Mouse (Mus musculus) heart, embryonic 10.5 days (tissue): ENCODE data around the gene Nlrc3. TPM values are rescaled to one million over a fixed set of nuclear protein-coding genes. Genes with fewer than 3 reads are reported as not detected.

Experiments used
- DNase-seq: peaks from one replicate; pipeline ENCODE4 v3.0.0-alpha.2; 2017; ENCODE audit warnings: low spot score
- H3K27ac ChIP-seq: fragments of 300-500 bp; sonication (generic); 2 replicates; pipeline ENCODE4 v1.5.1; 2016; ENCODE audit warnings: mild to moderate bottlenecking
- H3K27me3 ChIP-seq: fragments of 300-500 bp; sonication (generic); 2 replicates; pipeline ENCODE4 v1.6.1; 2016; ENCODE audit warnings: mild to moderate bottlenecking; ENCODE audit not compliant: poor library complexity, insufficient read depth, severe bottlenecking
- H3K36me3 ChIP-seq: fragments of 300-500 bp; sonication (generic); 2 replicates; pipeline ENCODE4 v1.6.1; 2016; ENCODE audit warnings: mild to moderate bottlenecking, moderate library complexity
- H3K4me1 ChIP-seq: fragments of 300-500 bp; sonication (generic); 2 replicates; pipeline ENCODE4 v1.6.1; 2016; ENCODE audit warnings: mild to moderate bottlenecking
- H3K4me3 ChIP-seq: fragments of 300-500 bp; sonication (generic); 2 replicates; pipeline ENCODE4 v1.5.1; 2016; ENCODE audit warnings: mild to moderate bottlenecking, moderate library complexity
- H3K9me3 ChIP-seq: fragments of 300-500 bp; sonication (generic); 2 replicates; pipeline ENCODE4 v1.6.1; 2016; ENCODE audit warnings: mild to moderate bottlenecking, moderate library complexity
- WGBS: fragments of 180-500 bp; shearing (Covaris S2); methylation state at CpG from one replicate; pipeline ENCODE4 v1.1.7; 2016; 5-methylcytosine and 5-hydroxymethylcytosine counted together
- microRNA-seq: library from miRNA; unstranded; fragments of <30 nt; microRNA quantifications from one replicate; pipeline ENCODE4, GENCODE M21; 2017
- polyA plus RNA-seq: library from polyadenylated mRNA; unstranded; fragments of >200 nt; fragmentation: Nextera tagmentation; extraction: Ambion mirVana; gene quantifications from 2 replicates; pipeline ENCODE4 v1.2.1, GENCODE M21; 2016

Gene Nlrc3
- polyA plus RNA-seq, 1 experiment from 2014 or later = 1.1 TPM

DNA sequence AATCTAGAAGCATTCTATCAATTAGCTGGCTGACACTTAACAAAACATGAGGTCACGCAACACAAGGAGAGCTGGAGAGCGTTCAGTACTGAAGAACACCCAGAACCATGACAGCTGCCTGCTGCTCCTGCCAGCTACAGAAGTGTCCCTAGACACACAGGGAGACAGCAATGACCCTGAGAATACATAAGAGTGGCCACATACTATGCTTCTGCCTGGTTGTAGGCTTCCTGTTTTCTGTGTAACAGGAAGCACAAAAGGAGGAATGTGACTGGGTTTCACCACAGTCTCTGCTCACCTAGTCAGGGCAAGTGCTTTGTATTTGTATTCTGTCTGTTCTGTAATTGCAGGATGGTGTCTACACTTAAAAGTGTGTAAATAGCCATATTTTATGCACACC, 55.7 kb downstream of the Nlrc3 start:
- no peaks in the 10 kb centered on the region for H3K4me1 ChIP-seq
- H3K36me3 ChIP-seq = peaks cover 44% of the 10 kb centered on the region
- H3K4me3 ChIP-seq = no peak overlapping the region
- DNase-seq = no peak
- WGBS = 86% methylated on average over 2 of the region's 2 CpGs
- no peaks in the 10 kb centered on the region for H3K27me3 ChIP-seq
- no peaks in the 10 kb centered on the region for H3K9me3 ChIP-seq
- no peak overlapping the region for H3K27ac ChIP-seq

- peak overlapping the region; percentile 89 for H3K27ac ChIP-seq
- peak overlapping the region; percentile 63 for H3K4me3 ChIP-seq
- 12% methylated on average over 20 of the region's 20 CpGs for WGBS
- H3K27me3 ChIP-seq = no peaks in the 10 kb centered on the region
- peaks cover 48% of the 10 kb centered on the region for H3K36me3 ChIP-seq
- DNase-seq = no peak
- no peaks in the 10 kb centered on the region for H3K9me3 ChIP-seq
- peaks cover 11% of the 10 kb centered on the region for H3K4me1 ChIP-seq
Measured at GRCm38 (mm10) chr16:3909118-3909517, 67.3 kb downstream of the Nlrc3 start.

DNA sequence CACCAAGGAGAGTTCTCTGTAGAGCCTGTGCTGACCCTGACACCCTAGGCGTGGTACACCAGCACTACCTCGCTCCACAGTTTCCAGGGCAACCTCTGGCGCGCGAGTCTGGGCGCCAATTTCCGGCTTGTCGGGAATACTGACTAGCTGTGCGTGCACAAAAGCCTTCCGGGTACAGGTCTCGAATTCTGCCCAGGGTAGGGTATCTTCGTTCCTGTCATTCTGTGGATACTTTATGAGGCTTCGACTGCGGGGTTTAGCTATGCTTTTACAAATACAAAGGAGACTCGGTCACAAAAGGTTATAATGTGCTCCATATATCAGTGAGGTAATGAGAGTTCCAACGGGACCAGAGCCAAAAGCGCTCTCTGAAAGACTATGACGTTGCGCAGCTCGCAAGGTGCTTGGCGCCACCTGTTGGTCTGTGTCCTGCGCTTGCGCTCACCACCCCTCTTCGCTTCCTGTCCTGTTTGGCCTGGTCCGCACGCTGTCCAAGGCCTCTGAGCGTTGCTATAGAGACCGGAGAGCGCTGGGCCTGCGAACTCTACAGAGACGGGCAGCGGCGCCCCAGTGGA, 67.8 kb downstream of the Nlrc3 start, which contains the start of the genes 1700037C18Rik and Cluap1:
TSS of gene 1700037C18Rik (minus strand) at position 153 of the 575 bp plus-strand sequence.
TSS of gene Cluap1 (plus strand) at position 265 of the 575 bp plus-strand sequence.
- Histone ChIP-seq H3K27ac (peak within 1 kb of the TSS; percentile 89), H3K36me3 (peaks cover 49% of the 10 kb centered on the region), H3K9me3 (no peaks in the 10 kb centered on the region), H3K4me3 (peak within 1 kb of the TSS; percentile 63), H3K4me1 (peaks cover 11% of the 10 kb centered on the region), H3K27me3 (no peaks in the 10 kb centered on the region)
- DNase-seq = peak; percentile 97
- under 1% methylated on average over 33 of the region's 33 CpGs for WGBS

GRCm38 (mm10) chr16:3907471-3907870, 69.0 kb downstream of the Nlrc3 start:
- no peak overlapping the region for H3K4me3 ChIP-seq
- H3K9me3 ChIP-seq = no peaks in the 10 kb centered on the region
- H3K27ac ChIP-seq = no peak overlapping the region
- H3K36me3 ChIP-seq = peaks cover 48% of the 10 kb centered on the region
- no peaks in the 10 kb centered on the region for H3K27me3 ChIP-seq
- H3K4me1 ChIP-seq = peaks cover 11% of the 10 kb centered on the region
- 72% methylated on average over 2 of the region's 2 CpGs for WGBS
- no peak for DNase-seq

- H3K27me3 ChIP-seq = no peaks in the 10 kb centered on the region
- no peak for DNase-seq
- no peak overlapping the region for H3K27ac ChIP-seq
- 96% methylated on average over 1 of the region's 1 CpGs for WGBS
- no peak overlapping the region for H3K4me3 ChIP-seq
- H3K4me1 ChIP-seq = peaks cover 8% of the 10 kb centered on the region; the same call in 1 of the 2 replicates
- H3K36me3 ChIP-seq = peaks cover 62% of the 10 kb centered on the region
- no peaks in the 10 kb centered on the region for H3K9me3 ChIP-seq
Measured at GRCm38 (mm10) chr16:3896553-3896952, 79.9 kb downstream of the Nlrc3 start.

GRCm38 (mm10) chr16:3896046-3896445, 80.4 kb downstream of the Nlrc3 start:
- Histone ChIP-seq H3K4me3 (no peak overlapping the region), H3K27ac (no peak overlapping the region), H3K4me1 (peaks cover 8% of the 10 kb centered on the region; the same call in 1 of the 2 replicates), H3K9me3 (no peaks in the 10 kb centered on the region), H3K27me3 (no peaks in the 10 kb centered on the region), H3K36me3 (peaks cover 57% of the 10 kb centered on the region)
- 83% methylated on average over 6 of the region's 6 CpGs for WGBS
- DNase-seq = no peak

DNA sequence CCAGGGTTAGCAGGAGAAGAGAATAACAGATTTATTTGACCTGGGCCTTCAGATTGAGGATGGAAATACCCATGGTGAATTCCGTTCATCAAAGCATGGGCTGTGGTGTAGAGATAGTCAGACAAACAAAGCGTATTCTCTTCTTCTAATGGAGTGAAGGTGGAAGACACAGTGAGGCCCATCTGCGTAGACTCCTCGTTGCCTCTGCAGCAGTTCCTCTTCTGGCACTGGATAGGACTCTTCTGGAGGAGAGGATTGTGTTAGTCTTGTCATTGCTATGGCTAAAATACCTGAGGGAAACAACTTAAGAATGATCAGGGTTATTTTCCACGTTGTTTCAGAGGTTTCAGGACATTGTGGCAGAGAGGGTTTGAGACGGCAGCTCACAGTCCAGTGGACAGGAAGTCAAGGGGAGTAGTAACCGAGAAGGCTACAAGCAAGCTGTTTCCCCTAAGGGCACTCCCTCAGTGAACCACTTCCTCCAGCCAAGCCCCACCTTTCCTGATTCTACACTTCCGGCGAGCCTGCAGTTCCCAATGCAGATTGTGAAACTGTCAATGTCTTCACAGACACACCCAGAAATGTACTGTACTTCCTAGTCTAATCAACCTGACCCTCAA, 81.1 kb downstream of the Nlrc3 start:
- H3K27me3 ChIP-seq = no peaks in the 10 kb centered on the region
- DNase-seq = no peak
- H3K9me3 ChIP-seq = no peaks in the 10 kb centered on the region
- no peak overlapping the region for H3K27ac ChIP-seq
- H3K4me1 ChIP-seq = peaks cover 8% of the 10 kb centered on the region; the same call in 1 of the 2 replicates
- H3K4me3 ChIP-seq = no peak overlapping the region
- 67% methylated on average over 9 of the region's 9 CpGs for WGBS
- H3K36me3 ChIP-seq = peaks cover 49% of the 10 kb centered on the region

Small RNA genes within 50 kb of the gene (microRNA-seq; reads per million reads assigned to microRNA genes)
- gene Gm23493 = not detected

Other genes with a start within 250 kb of the Nlrc3 start
- 33.9 and 36.3 TPM in 2 replicates for gene Zfp263, start 232.5 kb downstream of the Nlrc3 start, polyA plus RNA-seq
- not detected in 2 replicates for gene Olfr15, start 145.8 kb downstream of the Nlrc3 start, polyA plus RNA-seq
- gene Zfp174, start 129.4 kb downstream of the Nlrc3 start, polyA plus RNA-seq = 0.72 and 1.1 TPM in 2 replicates
- 39.2 and 43.6 TPM in 2 replicates for gene Naa60, start 104.3 kb downstream of the Nlrc3 start, polyA plus RNA-seq
- gene Zfp597, start 92.1 kb downstream of the Nlrc3 start, polyA plus RNA-seq = 5.4 and 6.5 TPM in 2 replicates
- gene Gm20695, start 92.0 kb downstream of the Nlrc3 start, polyA plus RNA-seq = 0.71 and 1.4 TPM in 2 replicates
- 7.0 and 7.4 TPM in 2 replicates for gene 1700037C18Rik, start 67.9 kb downstream of the Nlrc3 start, polyA plus RNA-seq
- 13.8 and 16.1 TPM in 2 replicates for gene Cluap1, start 67.8 kb downstream of the Nlrc3 start, polyA plus RNA-seq
- gene Slx4, start 27.1 kb upstream of the Nlrc3 start, polyA plus RNA-seq = 17.5 and 20.0 TPM in 2 replicates
- gene Dnase1, start 60.3 kb upstream of the Nlrc3 start, polyA plus RNA-seq = 5.2 and 5.5 TPM in 2 replicates
- 105 and 112 TPM in 2 replicates for gene Trap1, start 101.2 kb upstream of the Nlrc3 start, polyA plus RNA-seq
- gene Crebbp, start 237.4 kb upstream of the Nlrc3 start, polyA plus RNA-seq = 19.9 and 26.9 TPM in 2 replicates